Mouse (Mus musculus): ENCODE results near the gene Sae1. TPM values are rescaled to one million over a fixed set of nuclear protein-coding genes. Genes with fewer than 3 reads are reported as not detected.
A peak's percentile ranks its signal among the peaks of the same experiment; 100 is the strongest.

Gene Sae1
- polyA plus RNA-seq, 1 experiment = 61.0 TPM

DNA sequence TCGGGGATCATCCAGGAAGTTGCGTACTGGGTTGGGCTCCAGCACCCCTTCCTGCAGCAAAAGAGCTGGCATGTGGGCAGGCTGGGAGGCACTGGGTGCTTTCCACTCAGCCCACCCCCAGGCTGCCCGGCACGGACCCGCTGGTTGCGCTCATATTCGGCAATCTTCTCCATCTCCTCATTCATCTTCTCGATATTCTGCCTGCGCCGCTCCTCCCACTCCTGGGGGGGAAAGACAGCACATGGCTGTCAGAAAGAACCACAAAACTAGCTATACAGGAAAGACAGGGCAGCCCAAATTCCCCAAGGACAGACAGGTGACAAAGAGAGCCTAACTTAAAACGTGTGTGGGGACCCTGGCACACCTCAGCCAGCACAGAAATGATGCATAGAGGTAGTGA is 106.9 kb downstream of the Sae1 start:
- H3K27me3 ChIP-seq (ENCODE audit: control insufficient read depth, insufficient read depth, low read length) = no peaks in the 10 kb centered on the region
- TF ChIP-seq CTCF (IDR thresholded peaks at IDR 0.05; ENCODE audit: borderline replicate concordance, control insufficient read depth, extremely low read depth, insufficient read depth, low read length, poor library complexity) (no peak), POLR2A (IDR thresholded peaks at IDR 0.05; ENCODE audit: control insufficient read depth, extremely low read depth, insufficient read depth, low read length, poor library complexity) (no peak)
- H3K27ac ChIP-seq (ENCODE audit: control insufficient read depth, insufficient read depth, low read length) = no peak overlapping the region
- peaks cover 7% of the 10 kb centered on the region for H3K4me1 ChIP-seq (replicated peaks; ENCODE audit: control insufficient read depth, insufficient read depth, low read length)
- WGBS = 95% methylated on average over 11 of the region's 11 CpGs
- DNase-seq = no peak
- peaks cover 21% of the 10 kb centered on the region for H3K36me3 ChIP-seq (ENCODE audit: control insufficient read depth, insufficient read depth, low read length)
- no peak overlapping the region for H3K4me3 ChIP-seq (ENCODE audit: control insufficient read depth, insufficient read depth, low read length)

DNA sequence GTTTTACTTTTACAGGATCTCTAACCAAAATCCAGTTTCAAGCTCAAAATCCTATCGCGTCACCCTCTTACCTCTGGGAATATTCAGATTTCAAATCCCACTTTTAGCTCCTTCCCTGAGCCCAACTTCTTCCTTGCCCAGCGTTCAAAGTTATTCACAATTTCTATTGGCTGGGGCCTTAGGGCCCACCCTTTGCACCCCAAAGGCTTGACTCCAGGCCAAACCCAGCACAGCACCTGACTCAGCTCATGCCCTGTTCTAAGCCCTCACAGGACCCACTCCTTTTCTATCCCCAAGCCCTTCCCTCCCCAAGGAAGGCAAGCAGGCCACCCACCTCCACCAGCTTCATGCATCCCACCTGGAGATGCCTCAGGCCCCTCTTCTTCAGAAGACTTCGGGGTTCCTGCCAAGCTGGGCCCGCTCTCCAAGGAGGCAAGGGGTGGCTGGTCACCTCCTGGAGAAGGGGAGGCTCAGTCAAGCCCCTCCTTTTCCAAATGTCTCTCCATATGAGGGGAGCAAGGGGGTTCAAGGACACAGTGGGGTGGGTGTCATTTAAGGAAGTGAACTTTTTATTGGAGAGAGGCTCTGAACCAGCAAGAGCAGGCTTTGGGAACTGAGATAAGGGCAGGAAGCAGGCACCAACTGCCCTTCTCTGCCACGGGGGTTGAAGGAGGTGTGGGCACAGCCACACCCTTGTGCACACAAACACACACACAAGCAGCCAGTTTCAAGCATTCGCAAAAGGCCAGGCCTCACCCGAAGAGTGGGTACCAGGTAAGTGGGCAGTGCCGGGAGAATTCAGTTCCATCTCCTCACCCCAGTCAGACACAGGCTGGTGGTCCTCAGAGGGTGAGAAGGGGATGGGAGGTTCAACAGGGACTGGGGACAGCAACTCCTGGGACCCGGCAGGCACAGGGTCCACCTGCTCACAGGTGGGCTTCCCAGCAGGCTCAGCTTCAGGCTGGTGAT is 112.4 kb downstream of the Sae1 start:
- WGBS = 85% methylated on average over 10 of the region's 10 CpGs
- Histone ChIP-seq H3K36me3 (ENCODE audit: control insufficient read depth, insufficient read depth, low read length) (no peaks in the 10 kb centered on the region), H3K27me3 (ENCODE audit: control insufficient read depth, insufficient read depth, low read length) (no peaks in the 10 kb centered on the region), H3K4me3 (ENCODE audit: control insufficient read depth, insufficient read depth, low read length) (no peak overlapping the region), H3K4me1 (replicated peaks; ENCODE audit: control insufficient read depth, insufficient read depth, low read length) (peaks cover 17% of the 10 kb centered on the region), H3K27ac (ENCODE audit: control insufficient read depth, insufficient read depth, low read length) (no peak overlapping the region)
- DNase-seq = no peak
- TF ChIP-seq POLR2A (IDR thresholded peaks at IDR 0.05; ENCODE audit: control insufficient read depth, extremely low read depth, insufficient read depth, low read length, poor library complexity) = no peak
- TF ChIP-seq CTCF (IDR thresholded peaks at IDR 0.05; ENCODE audit: borderline replicate concordance, control insufficient read depth, extremely low read depth, insufficient read depth, low read length, poor library complexity) = no peak

DNA sequence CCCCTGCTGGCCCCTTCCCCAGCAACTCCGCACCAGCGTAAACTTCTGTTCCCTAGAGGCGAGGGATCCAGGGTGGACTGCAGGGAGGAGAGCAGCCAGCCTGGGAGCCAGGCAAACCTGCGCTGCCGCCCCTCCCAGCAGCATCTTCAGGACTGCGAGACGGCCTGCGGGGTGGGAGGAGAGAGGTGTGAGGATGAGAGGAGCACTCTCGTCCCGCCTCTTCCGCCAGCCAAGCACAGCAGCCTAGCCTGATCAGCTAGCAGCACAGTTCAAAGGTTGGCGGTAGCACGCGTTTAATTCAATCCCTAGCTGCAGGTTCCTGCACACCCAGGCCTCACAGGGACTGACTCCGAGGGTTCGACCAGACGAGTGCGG is 113.9 kb downstream of the Sae1 start:
- Histone ChIP-seq H3K4me1 (replicated peaks; ENCODE audit: control insufficient read depth, insufficient read depth, low read length) (peaks cover 17% of the 10 kb centered on the region), H3K27ac (ENCODE audit: control insufficient read depth, insufficient read depth, low read length) (peak overlapping the region; percentile 68; the same call in 1 of the 2 replicates), H3K4me3 (ENCODE audit: control insufficient read depth, insufficient read depth, low read length) (peak overlapping the region; percentile 66), H3K27me3 (ENCODE audit: control insufficient read depth, insufficient read depth, low read length) (no peaks in the 10 kb centered on the region), H3K36me3 (ENCODE audit: control insufficient read depth, insufficient read depth, low read length) (no peaks in the 10 kb centered on the region)
- under 1% methylated on average over 18 of the region's 18 CpGs for WGBS
- TF ChIP-seq POLR2A (IDR thresholded peaks at IDR 0.05; ENCODE audit: control insufficient read depth, extremely low read depth, insufficient read depth, low read length, poor library complexity) (0 out of 2 replicates have a peak, but pooled peaks have one; percentile 28), CTCF (IDR thresholded peaks at IDR 0.05; ENCODE audit: borderline replicate concordance, control insufficient read depth, extremely low read depth, insufficient read depth, low read length, poor library complexity) (no peak)
- DNase-seq = peak; percentile 86

DNA sequence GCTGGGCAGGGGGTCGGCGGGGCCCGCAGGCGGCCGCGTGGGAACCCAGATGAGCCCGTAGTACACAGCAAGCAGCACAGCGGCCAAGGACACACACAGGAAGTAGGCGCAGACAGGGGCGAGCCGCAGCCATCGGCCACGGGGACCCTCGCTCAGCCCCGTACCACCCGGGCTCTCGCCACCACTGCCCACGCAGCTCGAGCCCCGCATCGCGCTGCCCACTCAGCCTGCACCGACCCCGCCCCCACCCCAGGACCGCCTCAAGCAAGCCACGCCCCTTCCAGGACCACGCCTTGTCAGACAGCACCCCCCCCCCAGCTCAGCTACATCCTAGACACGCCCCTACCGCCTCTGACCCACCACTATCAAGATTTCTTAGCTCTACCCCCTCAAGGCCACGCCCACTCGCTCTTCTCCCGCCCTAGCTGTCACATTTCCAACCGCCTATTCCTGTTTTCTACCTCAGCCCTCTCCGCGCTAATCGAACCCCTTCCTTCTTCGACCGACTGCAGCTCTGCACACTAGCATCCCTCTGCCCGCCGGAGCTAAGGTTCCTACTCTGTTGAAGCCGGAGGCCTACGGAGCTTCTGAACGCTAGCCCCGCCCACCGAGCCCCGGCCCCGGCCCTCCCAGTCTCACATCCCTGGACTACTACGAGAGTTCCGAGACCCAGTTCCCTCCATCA is 114.4 kb downstream of the Sae1 start, which contains the start of gene Inafm1:
TSS of gene Inafm1 (minus strand) at position 537 of the 685 bp plus-strand sequence.
- Histone ChIP-seq H3K36me3 (ENCODE audit: control insufficient read depth, insufficient read depth, low read length) (no peaks in the 10 kb centered on the region), H3K4me1 (replicated peaks; ENCODE audit: control insufficient read depth, insufficient read depth, low read length) (peaks cover 17% of the 10 kb centered on the region), H3K27ac (ENCODE audit: control insufficient read depth, insufficient read depth, low read length) (peak within 1 kb of the TSS; percentile 68; the same call in 1 of the 2 replicates), H3K4me3 (ENCODE audit: control insufficient read depth, insufficient read depth, low read length) (peak within 1 kb of the TSS; percentile 66), H3K27me3 (ENCODE audit: control insufficient read depth, insufficient read depth, low read length) (no peaks in the 10 kb centered on the region)
- TF ChIP-seq CTCF (IDR thresholded peaks at IDR 0.05; ENCODE audit: borderline replicate concordance, control insufficient read depth, extremely low read depth, insufficient read depth, low read length, poor library complexity) = no peak
- TF ChIP-seq POLR2A (IDR thresholded peaks at IDR 0.05; ENCODE audit: control insufficient read depth, extremely low read depth, insufficient read depth, low read length, poor library complexity) = 0 out of 2 replicates have a peak, but pooled peaks have one; percentile 41
- WGBS = 1% methylated on average over 48 of the region's 49 CpGs
- DNase-seq = peak; percentile 88

DNA sequence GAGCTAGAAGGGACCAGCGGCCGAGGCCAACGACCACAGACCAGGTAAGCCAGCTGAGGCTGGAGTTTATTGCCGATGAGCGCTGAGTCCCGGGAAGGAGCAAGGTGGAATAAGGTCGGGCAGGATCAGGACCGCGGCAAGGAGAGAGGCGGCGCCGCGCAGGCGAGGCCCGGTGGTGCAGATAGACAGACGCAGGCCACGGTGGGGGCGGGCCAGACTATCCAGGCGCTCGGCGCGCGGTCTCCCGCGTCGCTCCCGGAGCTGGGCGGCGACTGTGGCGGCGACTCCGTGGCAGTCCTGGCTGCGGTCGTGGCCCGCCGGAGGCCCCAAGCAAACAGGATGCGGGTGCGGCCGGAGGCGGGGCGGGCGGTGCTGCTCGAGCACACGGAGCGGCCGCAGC is 114.9 kb downstream of the Sae1 start:
- Histone ChIP-seq H3K36me3 (ENCODE audit: control insufficient read depth, insufficient read depth, low read length) (no peaks in the 10 kb centered on the region), H3K27me3 (ENCODE audit: control insufficient read depth, insufficient read depth, low read length) (no peaks in the 10 kb centered on the region), H3K27ac (ENCODE audit: control insufficient read depth, insufficient read depth, low read length) (no peak overlapping the region), H3K4me1 (replicated peaks; ENCODE audit: control insufficient read depth, insufficient read depth, low read length) (peaks cover 17% of the 10 kb centered on the region), H3K4me3 (ENCODE audit: control insufficient read depth, insufficient read depth, low read length) (peak overlapping the region; percentile 66)
- peak; percentile 51 for DNase-seq
- TF ChIP-seq CTCF (IDR thresholded peaks at IDR 0.05; ENCODE audit: borderline replicate concordance, control insufficient read depth, extremely low read depth, insufficient read depth, low read length, poor library complexity) (no peak), POLR2A (IDR thresholded peaks at IDR 0.05; ENCODE audit: control insufficient read depth, extremely low read depth, insufficient read depth, low read length, poor library complexity) (no peak)
- WGBS = under 1% methylated on average over 46 of the region's 46 CpGs

DNA sequence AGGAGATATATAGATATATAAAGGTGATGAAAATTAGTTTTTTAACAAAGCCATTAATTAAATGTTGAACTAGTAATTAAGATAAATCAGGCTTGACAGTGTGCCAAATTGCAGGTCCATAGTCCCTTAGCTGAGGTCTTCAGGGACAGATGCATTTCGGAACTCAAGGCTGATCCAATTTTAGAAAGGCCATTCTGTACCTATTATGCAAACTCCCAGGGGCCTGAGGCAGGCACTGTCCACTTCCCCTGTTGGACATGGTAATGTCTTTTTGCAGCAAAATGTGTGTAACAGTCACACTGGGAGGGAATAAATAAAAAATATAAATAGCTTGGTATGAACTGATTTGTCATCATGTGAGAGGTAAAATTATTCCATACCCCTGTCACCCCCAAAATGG is 116.5 kb downstream of the Sae1 start:
- Histone ChIP-seq H3K4me1 (replicated peaks; ENCODE audit: control insufficient read depth, insufficient read depth, low read length) (peaks cover 17% of the 10 kb centered on the region), H3K36me3 (ENCODE audit: control insufficient read depth, insufficient read depth, low read length) (no peaks in the 10 kb centered on the region)
- WGBS = 96% methylated on average over 1 of the region's 1 CpGs

More for the DNA sequence above, 116.5 kb downstream of the Sae1 start:
- TF ChIP-seq CTCF (IDR thresholded peaks at IDR 0.05; ENCODE audit: borderline replicate concordance, control insufficient read depth, extremely low read depth, insufficient read depth, low read length, poor library complexity) = no peak
- TF ChIP-seq POLR2A (IDR thresholded peaks at IDR 0.05; ENCODE audit: control insufficient read depth, extremely low read depth, insufficient read depth, low read length, poor library complexity) = no peak
- no peaks in the 10 kb centered on the region for H3K27me3 ChIP-seq (ENCODE audit: control insufficient read depth, insufficient read depth, low read length)
- no peak overlapping the region for H3K4me3 ChIP-seq (ENCODE audit: control insufficient read depth, insufficient read depth, low read length)
- DNase-seq = no peak
- no peak overlapping the region for H3K27ac ChIP-seq (ENCODE audit: control insufficient read depth, insufficient read depth, low read length)

Other genes starting within 250 kb of the Sae1 start
- 65.2 and 66.8 TPM in 2 replicates for gene Meis3, start 212.7 kb downstream of the Sae1 start, polyA plus RNA-seq (2012; rRNA removed)
- gene Dhx34, start 165.8 kb downstream of the Sae1 start, polyA plus RNA-seq (2012; rRNA removed) = 72.3 and 86.9 TPM in 2 replicates
- 0.26 and 0.46 TPM in 2 replicates for gene C5ar2, start 143.7 kb downstream of the Sae1 start, polyA plus RNA-seq (2012; rRNA removed)
- gene C5ar1, start 128.3 kb downstream of the Sae1 start, polyA plus RNA-seq (2012; rRNA removed) = 3.2 and 4.1 TPM in 2 replicates
- 44.7 and 62.2 TPM in 2 replicates for gene Inafm1, start 114.2 kb downstream of the Sae1 start, polyA plus RNA-seq (2012; rRNA removed)
- gene Ccdc9, start 101.0 kb downstream of the Sae1 start, polyA plus RNA-seq (2012; rRNA removed) = 39.4 and 43.0 TPM in 2 replicates
- gene Bbc3, start 79.4 kb downstream of the Sae1 start, polyA plus RNA-seq (2012; rRNA removed) = 49.8 and 84.9 TPM in 2 replicates
- 81.3 and 100 TPM in 2 replicates for gene Zc3h4, start 13.1 kb upstream of the Sae1 start, polyA plus RNA-seq (2012; rRNA removed)
- gene Tmem160, start 65.0 kb upstream of the Sae1 start, polyA plus RNA-seq (2012; rRNA removed) = 225 and 228 TPM in 2 replicates
- gene Npas1, start 89.9 kb upstream of the Sae1 start, polyA plus RNA-seq (2012; rRNA removed) = 0.17 and 0.28 TPM in 2 replicates
- gene Arhgap35, start 227.2 kb upstream of the Sae1 start, polyA plus RNA-seq (2012; rRNA removed) = 13.4 and 14.4 TPM in 2 replicates

Data from thymus, adult 2 months (tissue).